Mouse (Mus musculus) hindbrain, postnatal 0 days (tissue): ENCODE results near the gene Hoxb7. TPM values are rescaled to one million over a fixed set of nuclear protein-coding genes. Genes with fewer than 3 reads are reported as not detected.

ENCODE experiments used
- ATAC-seq: fragments of 200-750 bp; cut with Nextera tagmentation; 2 replicates; pipeline ENCODE4 v1.8.0; 2017; ENCODE audit warnings: mild to moderate bottlenecking, moderate TSS enrichment, moderate library complexity
- DNase-seq: peaks from one replicate; pipeline ENCODE4 v3.0.0-alpha.2; 2015; ENCODE audit warnings: low spot score
- H3K27ac ChIP-seq: fragments of 300-500 bp; sonication (generic); 2 replicates; pipeline ENCODE4 v1.5.1; 2014; ENCODE audit warnings: mild to moderate bottlenecking
- H3K27me3 ChIP-seq: fragments of 300-500 bp; sonication (generic); 2 replicates; pipeline ENCODE4 v1.6.1; 2014; ENCODE audit warnings: low read length, mixed read lengths; ENCODE audit not compliant: insufficient read depth
- H3K36me3 ChIP-seq: fragments of 300-500 bp; sonication (generic); 2 replicates; pipeline ENCODE4 v1.6.1; 2014; ENCODE audit warnings: low read length, mixed read lengths; ENCODE audit not compliant: insufficient read depth
- H3K4me1 ChIP-seq: fragments of 300-500 bp; sonication (generic); 2 replicates; pipeline ENCODE4 v1.6.1; 2014; ENCODE audit warnings: antibody characterized with exemption, low read length, mixed read lengths; ENCODE audit not compliant: insufficient read depth
- H3K4me2 ChIP-seq: fragments of 300-500 bp; sonication (generic); 2 replicates; pipeline ENCODE4 v1.6.1; 2014; ENCODE audit warnings: low read depth, mild to moderate bottlenecking, low read length, moderate library complexity, mixed read lengths
- H3K4me3 ChIP-seq: fragments of 300-500 bp; sonication (generic); 2 replicates; pipeline ENCODE4 v1.5.1; 2014; ENCODE audit warnings: low read length
- H3K9ac ChIP-seq: fragments of 300-500 bp; sonication (generic); replicated peaks from 2 replicates; pipeline ENCODE4 v1.6.1; 2014; ENCODE audit warnings: mild to moderate bottlenecking, low read length, moderate library complexity, mixed read lengths
- H3K9me3 ChIP-seq: fragments of 300-500 bp; sonication (generic); 2 replicates; pipeline ENCODE4 v1.6.1; 2016; ENCODE audit warnings: low read length, mixed read lengths
- CTCF ChIP-seq: IDR thresholded peaks from 2 replicates; pipeline ENCODE4 v1.5.1; 2016; ENCODE audit warnings: antibody characterized with exemption, control low read depth, low read depth
- WGBS: fragments of 180-500 bp; shearing (Covaris S2); extraction: QIAGEN DNeasy Blood & Tissue Kit; methylation state at CpG from one replicate; pipeline ENCODE4 v1.1.7; 2014; 5-methylcytosine and 5-hydroxymethylcytosine counted together
- microRNA counts: library from miRNA; unstranded; fragments of <30 nt; microRNA quantifications from one replicate; lab custom pipeline; 2015
- microRNA-seq, 2 experiments: library from miRNA; unstranded; fragments of <30 nt; microRNA quantifications; one replicate each; pipeline ENCODE4; 2016
- polyA plus RNA-seq: library from polyadenylated mRNA; unstranded; fragments of >200 nt; fragmentation: Nextera tagmentation; extraction: Ambion mirVana; gene quantifications from 2 replicates; pipeline ENCODE4 v1.2.1, GENCODE M21; 2015
- total RNA-seq: library from RNA; depleted of rRNA; stranded (reverse); fragments of >200 nt; gene quantifications from 2 replicates; pipeline ENCODE4 v1.2.3, GENCODE M21; 2014; rRNA removed

Hoxb7 gene
- total and polyA plus RNA-seq, 2 experiments from 2014 or later = 10.1 to 11.0 TPM

- DNase-seq = no peak
- TF ChIP-seq CTCF = no peak
- H3K9me3 ChIP-seq = no peaks in the 10 kb centered on the region
- H3K4me2 ChIP-seq = peak overlapping the region; percentile 56
- H3K9ac ChIP-seq = peak overlapping the region; percentile 54; the same call in 1 of the 2 replicates
- no peak for ATAC-seq
- H3K4me1 ChIP-seq = no peaks in the 10 kb centered on the region; the same call in 1 of the 2 replicates
- 6% methylated on average over 2 of the region's 2 CpGs for WGBS
- 0 out of 2 replicates have a peak overlapping the region, but pooled peaks have one; percentile 2 for H3K4me3 ChIP-seq
- no peaks in the 10 kb centered on the region for H3K36me3 ChIP-seq
- peak overlapping the region; percentile 80 for H3K27ac ChIP-seq
- H3K27me3 ChIP-seq = peaks cover 85% of the 10 kb centered on the region
Measured at GRCm38 (mm10) chr11:96334002-96334364, 47.6 kb downstream of the Hoxb7 start.

- Histone ChIP-seq H3K4me2 (peak overlapping the region; percentile 56), H3K27ac (no peak overlapping the region), H3K27me3 (peaks cover 85% of the 10 kb centered on the region), H3K4me1 (no peaks in the 10 kb centered on the region; the same call in 1 of the 2 replicates), H3K9me3 (no peaks in the 10 kb centered on the region), H3K9ac (no peak overlapping the region), H3K4me3 (no peak overlapping the region), H3K36me3 (no peaks in the 10 kb centered on the region)
- ATAC-seq (no peak), DNase-seq (no peak)
- 27% methylated on average over 3 of the region's 3 CpGs for WGBS
- TF ChIP-seq CTCF = no peak
Measured at GRCm38 (mm10) chr11:96334998-96335397, 48.6 kb downstream of the Hoxb7 start.

- Histone ChIP-seq H3K4me1 (no peaks in the 10 kb centered on the region; the same call in 1 of the 2 replicates), H3K36me3 (no peaks in the 10 kb centered on the region), H3K27ac (peak overlapping the region; percentile 45; the same call in 1 of the 2 replicates), H3K9me3 (no peaks in the 10 kb centered on the region), H3K4me3 (no peak overlapping the region), H3K4me2 (peak overlapping the region; percentile 58; the same call in 1 of the 2 replicates), H3K27me3 (peaks cover 75% of the 10 kb centered on the region), H3K9ac (no peak overlapping the region)
- TF ChIP-seq CTCF = no peak
- DNase-seq (no peak), ATAC-seq (no peak)
- 4% methylated on average over 2 of the region's 2 CpGs for WGBS
Measured at GRCm38 (mm10) chr11:96336597-96336996, 50.2 kb downstream of the Hoxb7 start.

GRCm38 (mm10) chr11:96337026-96337425 is 50.6 kb downstream of the Hoxb7 start:
- Histone ChIP-seq H3K27ac (peak overlapping the region; percentile 45; the same call in 1 of the 2 replicates), H3K4me1 (no peaks in the 10 kb centered on the region; the same call in 1 of the 2 replicates), H3K27me3 (peaks cover 73% of the 10 kb centered on the region), H3K36me3 (no peaks in the 10 kb centered on the region), H3K4me3 (no peak overlapping the region), H3K9ac (no peak overlapping the region), H3K9me3 (no peaks in the 10 kb centered on the region), H3K4me2 (peak overlapping the region; percentile 58; the same call in 1 of the 2 replicates)
- DNase-seq = no peak
- ATAC-seq = no peak
- 4% methylated on average over 6 of the region's 6 CpGs for WGBS
- no peak for TF ChIP-seq CTCF

- peak overlapping the region; percentile 58 for H3K4me2 ChIP-seq
- no peak overlapping the region for H3K4me3 ChIP-seq
- no peaks in the 10 kb centered on the region for H3K36me3 ChIP-seq
- no peak for DNase-seq
- WGBS = 14% methylated on average over 7 of the region's 7 CpGs
- TF ChIP-seq CTCF = no peak
- H3K9ac ChIP-seq = no peak overlapping the region
- H3K4me1 ChIP-seq = 0 out of 2 replicates have a peak, but pooled peaks cover 2% of the 10 kb centered on the region
- H3K27me3 ChIP-seq = peaks cover 70% of the 10 kb centered on the region
- no peak for ATAC-seq
- H3K27ac ChIP-seq = peak overlapping the region; percentile 89
- no peaks in the 10 kb centered on the region for H3K9me3 ChIP-seq
Measured at GRCm38 (mm10) chr11:96338957-96339855, 52.8 kb downstream of the Hoxb7 start.

MicroRNAs within 50 kb of the gene (microRNA counts, 519-probe panel; counts per million panel counts)
- microRNA mmu-miR-10a (lab: Ali Mortazavi, UCI) (4,970 counts per million, percentile 84 among the panel's probes with 10 or more counts), microRNA mmu-miR-196a (lab: Ali Mortazavi, UCI) (not detected)

Small RNA genes lying within 50 kb of the gene (microRNA-seq; reads per million reads assigned to microRNA genes)
- gene Mir10a (25,370 to 27,060 reads per million in 2 experiments), gene Mir196a-1 (0 to 0.35 reads per million in 2 experiments)

Other genes starting within 250 kb of the Hoxb7 start
- 48.2 and 50.1 TPM in 2 replicates for gene Ube2z, start 221.2 kb upstream of the Hoxb7 start, total RNA-seq
- gene Ube2z, start 221.2 kb upstream of the Hoxb7 start, polyA plus RNA-seq = 30.3 and 32.9 TPM in 2 replicates
- 703 and 894 TPM in 2 replicates for gene Atp5g1, start 211.0 kb upstream of the Hoxb7 start, total RNA-seq
- 1,232 and 1,324 TPM in 2 replicates for gene Atp5g1, start 211.0 kb upstream of the Hoxb7 start, polyA plus RNA-seq
- gene Calcoco2, start 174.7 kb upstream of the Hoxb7 start, total RNA-seq = not detected in 2 replicates
- 0.19 TPM in 2 replicates for gene Calcoco2, start 174.7 kb upstream of the Hoxb7 start, polyA plus RNA-seq
- 0.43 and 0.52 TPM in 2 replicates for gene Ttll6, start 152.8 kb upstream of the Hoxb7 start, total RNA-seq
- 0.23 and 0.43 TPM in 2 replicates for gene Ttll6, start 152.8 kb upstream of the Hoxb7 start, polyA plus RNA-seq
- not detected in 2 replicates for gene Hoxb13, start 92.3 kb upstream of the Hoxb7 start, total RNA-seq
- not detected in 2 replicates for gene Hoxb13, start 92.3 kb upstream of the Hoxb7 start, polyA plus RNA-seq
- gene Hoxb9, start 15.2 kb upstream of the Hoxb7 start, total RNA-seq = 0.40 TPM in 1 of 2 replicates, not detected in the other
- gene Hoxb9, start 15.2 kb upstream of the Hoxb7 start, polyA plus RNA-seq = 0.13 TPM in 1 of 2 replicates, not detected in the other
- gene Hoxb8, start 4.7 kb upstream of the Hoxb7 start, total RNA-seq = 28.0 and 66.5 TPM in 2 replicates
- 4.6 and 6.2 TPM in 2 replicates for gene Hoxb8, start 4.7 kb upstream of the Hoxb7 start, polyA plus RNA-seq
- 23.2 and 30.2 TPM in 2 replicates for gene Hoxb6, start 5.9 kb downstream of the Hoxb7 start, total RNA-seq
- gene Hoxb6, start 5.9 kb downstream of the Hoxb7 start, polyA plus RNA-seq = 29.0 and 36.3 TPM in 2 replicates
- gene Hoxb5, start 16.7 kb downstream of the Hoxb7 start, total RNA-seq = 16.5 and 24.3 TPM in 2 replicates
- gene Hoxb5, start 16.7 kb downstream of the Hoxb7 start, polyA plus RNA-seq = 109 and 113 TPM in 2 replicates
- gene Hoxb4, start 31.6 kb downstream of the Hoxb7 start, total RNA-seq = 4.2 and 8.6 TPM in 2 replicates
- gene Hoxb4, start 31.6 kb downstream of the Hoxb7 start, polyA plus RNA-seq = 2.4 and 3.3 TPM in 2 replicates
- 42.1 and 42.2 TPM in 2 replicates for gene Hoxb3, start 36.7 kb downstream of the Hoxb7 start, total RNA-seq
- gene Hoxb3, start 36.7 kb downstream of the Hoxb7 start, polyA plus RNA-seq = 6.6 and 8.1 TPM in 2 replicates
- gene Hoxb2, start 63.9 kb downstream of the Hoxb7 start, total RNA-seq = 35.4 and 36.4 TPM in 2 replicates
- gene Hoxb2, start 63.9 kb downstream of the Hoxb7 start, polyA plus RNA-seq = 11.6 and 13.1 TPM in 2 replicates
- 0.21 TPM in 1 of 2 replicates, not detected in the other for gene Hoxb1, start 79.1 kb downstream of the Hoxb7 start, total RNA-seq
- 0.08 and 0.24 TPM in 2 replicates for gene Hoxb1, start 79.1 kb downstream of the Hoxb7 start, polyA plus RNA-seq
- gene Skap1, start 178.0 kb downstream of the Hoxb7 start, total RNA-seq = 0.83 and 2.5 TPM in 2 replicates
- 5.7 and 7.4 TPM in 2 replicates for gene Skap1, start 178.0 kb downstream of the Hoxb7 start, polyA plus RNA-seq